Mouse (Mus musculus): ENCODE data around the gene Defa23.
"Not testable (repeated sequence)": the region's sequence is repeated elsewhere in the genome, so short reads cannot be mapped to it uniquely, and the experiment has no call there.

Defa23 gene

DNA sequence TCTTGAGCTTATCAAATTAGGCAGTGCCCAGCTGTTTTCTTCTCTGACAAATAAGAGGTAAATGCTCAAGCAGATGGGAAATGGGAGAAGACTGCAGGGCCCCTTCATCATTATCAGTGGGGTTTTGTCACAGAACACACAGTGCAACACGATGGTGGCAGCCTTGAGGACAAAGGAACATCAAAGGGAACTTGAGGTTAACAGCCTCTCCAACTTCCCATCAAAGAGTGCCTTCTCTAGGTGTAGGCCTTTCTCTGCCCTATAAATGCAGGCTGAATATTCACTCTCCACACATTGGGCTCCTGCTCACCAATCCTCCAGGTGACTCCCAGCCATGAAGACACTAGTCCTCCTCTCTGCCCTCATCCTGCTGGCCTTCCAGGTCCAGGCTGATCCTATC lies at the start of gene Defa23:
Gene Defa23 (plus strand): TSS at position 301 of the 400 bp plus-strand sequence.
- DNase-seq (ENCODE audit: low spot score in 2 of 2) = not testable (repeated sequence)

DNA sequence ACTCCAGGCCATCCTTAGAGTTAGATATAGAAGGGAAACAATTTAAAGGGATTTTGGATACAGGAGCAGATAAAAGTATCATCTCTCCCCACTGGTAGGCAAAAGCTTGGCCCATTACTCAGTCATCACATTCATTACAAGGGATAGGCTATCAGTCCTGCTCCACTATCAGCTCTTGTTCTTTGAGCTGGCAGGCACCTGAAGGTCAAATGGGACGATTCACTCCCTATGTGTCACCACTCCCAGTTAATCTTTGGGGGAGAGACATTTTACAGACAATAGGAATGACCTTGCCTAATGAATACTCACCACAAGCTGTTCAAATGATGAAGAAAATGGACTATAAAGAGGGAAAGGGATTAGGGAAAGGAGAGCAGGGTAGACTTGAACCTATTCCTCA lies 48.0 kb upstream of the Defa23 start:
- DNase-seq (ENCODE audit: low spot score in 2 of 2) = no peak

DNA sequence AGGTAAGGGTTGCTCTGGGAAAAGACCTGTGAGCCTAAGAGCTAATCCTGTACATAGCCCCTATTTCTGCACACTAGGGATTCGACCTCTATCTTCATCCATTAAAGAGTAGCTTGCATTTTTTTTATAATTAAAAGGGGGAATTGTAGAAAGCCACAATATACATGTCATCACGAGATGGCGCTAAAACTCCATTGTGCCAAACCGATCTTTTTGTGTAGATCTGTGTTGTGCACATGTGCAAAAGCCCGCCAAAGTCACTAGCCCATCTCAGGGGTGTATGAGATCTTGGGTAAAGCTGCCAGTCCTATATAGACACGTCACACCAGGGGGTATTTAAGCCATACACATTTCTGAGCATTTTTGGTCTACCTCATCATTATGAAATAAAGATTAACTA lies 46.3 kb upstream of the Defa23 start:
- not testable (repeated sequence) for DNase-seq (ENCODE audit: low spot score in 2 of 2)

DNA sequence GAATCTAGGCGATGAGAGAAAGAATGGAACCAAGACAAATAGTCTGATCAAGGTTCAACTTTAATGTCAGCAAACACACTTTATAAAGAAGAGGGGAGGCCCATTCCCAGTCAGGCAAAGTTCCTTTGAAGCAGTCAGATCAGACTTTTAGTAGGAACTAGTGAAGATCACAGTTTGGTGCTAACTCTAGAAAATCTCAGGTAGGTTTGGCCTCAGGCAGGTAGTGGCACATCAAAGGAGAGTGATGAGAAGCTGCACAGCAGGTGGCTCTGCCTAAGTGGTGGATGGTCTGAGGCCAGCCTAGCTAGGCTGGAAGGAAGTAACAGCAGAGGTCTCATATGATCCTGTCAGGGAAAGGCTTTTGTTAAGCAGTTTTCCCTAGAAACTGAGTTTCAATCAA lies 44.3 kb upstream of the Defa23 start:
- DNase-seq (ENCODE audit: low spot score in 2 of 2) = not testable (repeated sequence)

DNA sequence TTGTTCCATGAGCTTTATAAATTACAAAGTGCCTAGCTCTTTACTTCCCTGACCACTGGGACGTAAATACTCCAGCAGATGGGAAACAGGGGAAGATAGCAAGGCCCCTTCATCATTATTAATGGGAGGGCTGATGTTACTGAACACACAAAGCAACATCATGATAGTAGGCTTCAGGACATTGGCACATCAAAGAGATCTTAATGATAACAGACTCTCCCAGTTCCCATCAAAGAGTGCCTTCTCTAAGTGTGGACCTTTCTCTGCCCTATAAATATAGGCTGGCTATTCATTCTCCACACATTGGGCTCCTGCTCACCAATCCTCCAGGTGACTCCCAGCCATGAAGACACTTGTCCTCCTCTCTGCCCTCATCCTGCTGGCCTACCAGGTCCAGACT lies 29.6 kb upstream of the Defa23 start, which contains the start of gene Defa21:
Gene Defa21 (plus strand): TSS at position 301 of the 400 bp plus-strand sequence.
- not testable (repeated sequence) for DNase-seq (ENCODE audit: low spot score in 2 of 2)

DNA sequence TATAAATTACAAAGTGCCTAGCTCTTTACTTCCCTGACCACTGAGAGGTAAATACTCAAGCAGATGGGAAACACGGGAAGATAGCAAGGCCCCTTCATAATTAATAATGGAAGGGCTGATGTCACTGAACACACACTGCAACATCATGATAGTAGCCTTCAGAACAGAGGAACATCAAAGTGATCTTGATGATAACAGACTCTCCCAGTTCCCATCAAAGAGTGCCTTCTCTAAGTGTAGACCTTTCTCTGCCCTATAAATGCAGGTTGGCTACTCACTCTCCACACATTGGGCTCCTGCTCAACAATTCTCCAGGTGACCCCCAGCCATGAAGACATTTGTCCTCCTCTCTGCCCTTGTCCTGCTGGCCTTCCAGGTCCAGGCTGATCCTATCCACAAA lies 9.9 kb downstream of the Defa23 start, which contains the start of gene Defa35:
Gene Defa35 (plus strand): TSS at position 301 of the 400 bp plus-strand sequence.
- DNase-seq (ENCODE audit: low spot score in 2 of 2) = not testable (repeated sequence)

DNA sequence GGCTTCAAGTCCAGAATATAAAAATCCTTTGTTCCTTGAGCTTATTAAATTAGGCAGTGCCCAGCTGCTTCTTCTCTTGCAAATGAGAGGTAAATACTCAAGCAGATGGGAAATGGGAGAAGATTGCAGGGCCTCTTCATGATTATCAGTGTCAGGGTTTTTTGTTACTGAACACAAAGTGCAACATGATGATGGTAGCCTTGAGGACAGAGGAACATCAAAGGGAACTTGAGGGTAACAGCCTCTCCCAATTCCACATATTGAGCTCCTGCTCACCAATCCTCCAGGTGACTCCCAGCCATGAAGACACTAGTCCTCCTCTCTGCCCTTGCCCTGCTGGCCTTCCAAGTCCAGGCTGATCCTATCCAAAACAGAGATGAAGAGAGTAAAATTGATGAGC lies 29.3 kb downstream of the Defa23 start, which contains the start of gene Defa25:
Gene Defa25 (plus strand): TSS at position 301 of the 400 bp plus-strand sequence.
- not testable (repeated sequence) for DNase-seq (ENCODE audit: low spot score in 2 of 2)

DNA sequence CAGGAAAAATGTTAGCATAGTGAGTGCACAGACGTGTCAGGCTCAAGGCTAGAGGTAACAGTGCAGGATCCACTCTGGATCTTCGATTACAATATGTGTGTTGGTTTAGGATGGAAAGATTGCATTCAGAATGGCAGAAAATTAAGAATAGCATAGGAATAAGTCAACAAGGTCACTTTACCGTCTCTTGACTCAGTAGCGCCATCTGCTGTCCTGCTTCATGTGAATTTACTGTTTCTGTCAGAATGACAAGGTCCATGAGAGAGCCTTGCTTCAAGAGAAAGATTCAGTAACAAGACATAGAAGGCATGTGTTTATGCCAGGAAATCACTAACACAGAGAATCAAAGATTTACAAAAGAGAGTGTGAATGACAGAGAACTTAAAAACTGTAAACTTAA lies 38.3 kb downstream of the Defa23 start:
- no peak for DNase-seq (ENCODE audit: low spot score in 2 of 2)

DNA sequence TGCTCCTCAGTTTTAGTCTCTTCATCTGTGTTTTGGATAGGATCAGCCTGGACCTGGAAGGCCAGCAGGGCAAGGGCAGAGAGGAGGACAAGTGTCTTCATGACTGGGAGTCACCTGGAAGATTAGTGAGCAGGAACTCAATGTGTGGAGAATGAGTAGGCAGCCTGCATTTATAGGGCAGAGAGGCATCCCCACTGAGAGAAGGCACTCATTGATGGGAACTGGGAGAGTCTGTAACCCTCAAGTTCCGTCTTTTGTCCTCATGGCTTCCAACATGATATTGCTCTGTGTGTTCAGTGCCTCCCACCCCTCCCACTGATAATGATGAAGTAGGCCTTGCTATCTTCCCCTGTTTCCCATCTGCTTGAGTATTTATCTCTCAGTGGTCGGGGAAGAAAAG lies 41.1 kb downstream of the Defa23 start, which contains the start of gene Gm14851:
Gene Gm14851 (minus strand): TSS at position 101 of the 400 bp plus-strand sequence.
- not testable (repeated sequence) for DNase-seq (ENCODE audit: low spot score in 2 of 2)
